Mouse (Mus musculus): ENCODE data around the gene Plekhj1. TPM values are rescaled to one million over a fixed set of nuclear protein-coding genes. Genes with fewer than 3 reads are reported as not detected.

Plekhj1 gene
- polyA plus RNA-seq, 1 experiment, result 59.1 TPM

DNA sequence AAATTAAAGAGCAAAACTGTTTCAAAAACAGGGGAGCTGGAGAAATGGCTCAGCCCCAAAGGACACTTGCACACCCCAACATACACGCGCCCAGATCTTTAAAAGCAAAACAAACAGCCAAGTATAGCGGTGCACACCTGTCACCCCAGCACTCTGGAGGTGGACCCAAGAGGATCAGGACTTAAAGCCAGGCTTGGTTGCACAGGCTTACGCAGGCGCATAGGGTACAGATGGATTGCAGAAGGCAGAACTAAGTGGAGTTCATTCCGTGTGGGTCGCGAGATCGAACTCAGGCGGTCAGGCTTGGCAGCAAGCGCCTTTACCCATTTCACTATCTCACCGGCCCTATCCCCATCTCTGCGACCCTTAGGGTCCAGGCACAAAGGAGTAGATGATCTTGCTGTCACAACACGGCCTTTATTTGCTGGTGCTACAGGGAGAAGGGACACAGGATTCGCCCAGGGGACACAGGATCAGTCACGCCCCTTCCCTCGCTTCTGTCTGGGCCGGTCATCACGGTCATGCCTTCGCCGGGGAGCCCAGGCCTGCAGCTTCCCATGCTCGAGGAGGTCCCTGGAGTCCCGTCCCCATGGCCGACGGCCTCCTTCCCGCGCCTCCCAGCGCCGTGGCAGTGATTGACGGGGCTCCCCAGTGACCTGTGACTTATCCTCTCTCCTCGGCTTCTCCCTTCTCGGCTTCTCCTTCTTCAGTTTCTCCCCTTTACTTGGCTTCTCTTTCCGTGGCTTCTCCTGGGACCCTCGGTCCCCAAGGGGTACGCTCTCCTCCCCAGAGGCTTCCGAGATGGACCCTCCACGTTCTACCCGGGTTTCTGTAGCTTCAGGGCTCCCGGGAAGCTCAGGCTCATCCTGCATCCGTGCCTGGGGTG is 9.9 kb upstream of the Plekhj1 start:
- Histone ChIP-seq H3K4me3 (ENCODE audit: insufficient read depth, low read length) (no peak overlapping the region), H3K4me1 (ENCODE audit: control insufficient read depth, insufficient read depth, low read length) (peaks cover 4% of the 10 kb centered on the region; the same call in 1 of the 2 replicates), H3K27ac (ENCODE audit: insufficient read depth, low read length) (no peak overlapping the region)
- TF ChIP-seq POLR2A (IDR thresholded peaks at IDR 0.05; ENCODE audit: low read depth, low read length) (no peak), CTCF (IDR thresholded peaks at IDR 0.05; ENCODE audit: borderline replicate concordance, insufficient read depth, low read length) (no peak)

DNA sequence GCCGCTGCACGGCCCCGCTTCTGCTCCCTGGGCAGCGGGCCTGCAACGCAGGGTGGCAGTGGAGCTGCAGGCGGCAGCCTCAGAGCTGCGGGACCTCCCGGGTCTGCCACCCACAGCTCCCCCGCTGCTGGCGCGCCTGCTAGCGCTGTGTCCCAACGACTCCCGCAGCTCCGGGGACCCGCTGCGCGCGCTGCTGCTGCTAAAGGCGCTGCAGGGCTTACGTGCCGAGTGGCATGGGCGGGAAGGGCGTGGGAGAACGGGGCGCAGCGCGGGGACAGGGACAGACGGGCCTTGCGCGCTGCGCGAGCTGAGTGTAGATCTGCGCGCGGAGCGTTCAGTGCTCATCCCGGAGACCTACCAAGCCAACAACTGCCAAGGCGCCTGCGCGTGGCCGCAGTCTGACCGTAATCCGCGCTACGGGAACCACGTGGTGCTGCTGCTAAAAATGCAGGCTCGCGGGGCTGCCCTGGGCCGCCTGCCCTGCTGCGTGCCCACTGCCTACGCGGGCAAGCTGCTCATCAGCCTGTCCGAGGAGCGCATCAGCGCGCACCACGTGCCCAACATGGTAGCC is 8.7 kb upstream of the Plekhj1 start:
- H3K27ac ChIP-seq (ENCODE audit: insufficient read depth, low read length), result no peak overlapping the region
- peaks cover 4% of the 10 kb centered on the region; the same call in 1 of the 2 replicates for H3K4me1 ChIP-seq (ENCODE audit: control insufficient read depth, insufficient read depth, low read length)
- TF ChIP-seq POLR2A (IDR thresholded peaks at IDR 0.05; ENCODE audit: low read depth, low read length) (peak; percentile 42; the same call in 1 of the 2 replicates), CTCF (IDR thresholded peaks at IDR 0.05; ENCODE audit: borderline replicate concordance, insufficient read depth, low read length) (no peak)
- H3K4me3 ChIP-seq (ENCODE audit: insufficient read depth, low read length), result no peak overlapping the region

DNA sequence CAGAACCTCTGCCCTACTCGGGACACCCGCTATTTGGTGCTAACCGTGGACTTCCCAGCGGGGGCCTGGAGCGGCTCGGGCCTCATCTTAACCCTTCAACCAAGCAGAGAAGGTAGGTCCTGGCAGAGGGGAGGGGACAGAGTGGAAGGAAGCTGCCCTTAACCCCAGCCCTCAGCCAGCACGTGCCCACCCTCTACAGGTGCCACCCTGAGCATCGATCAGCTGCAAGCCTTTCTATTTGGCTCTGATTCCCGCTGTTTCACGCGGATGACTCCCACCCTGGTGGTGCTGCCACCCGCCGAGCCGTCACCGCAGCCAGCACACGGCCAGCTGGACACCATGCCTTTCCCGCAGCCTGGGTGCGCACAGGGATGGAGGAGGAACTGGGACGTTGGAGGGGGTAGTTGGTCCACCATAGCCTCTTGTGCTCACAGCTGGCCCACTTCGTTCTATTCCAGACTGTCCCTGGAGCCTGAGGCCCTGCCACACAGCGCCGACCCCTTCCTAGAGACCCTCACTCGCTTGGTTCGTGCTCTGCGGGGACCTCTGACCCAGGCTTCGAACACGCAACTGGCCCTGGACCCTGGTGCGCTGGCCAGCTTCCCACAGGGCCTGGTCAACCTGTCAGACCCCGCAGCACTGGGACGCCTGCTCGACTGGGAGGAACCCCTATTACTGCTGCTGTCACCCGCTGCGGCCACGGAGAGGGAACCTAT is 8.1 kb upstream of the Plekhj1 start:
- Histone ChIP-seq H3K4me1 (ENCODE audit: control insufficient read depth, insufficient read depth, low read length) (peaks cover 4% of the 10 kb centered on the region; the same call in 1 of the 2 replicates), H3K4me3 (ENCODE audit: insufficient read depth, low read length) (no peak overlapping the region), H3K27ac (ENCODE audit: insufficient read depth, low read length) (no peak overlapping the region)
- TF ChIP-seq POLR2A (IDR thresholded peaks at IDR 0.05; ENCODE audit: low read depth, low read length) (no peak), CTCF (IDR thresholded peaks at IDR 0.05; ENCODE audit: borderline replicate concordance, insufficient read depth, low read length) (no peak)

DNA sequence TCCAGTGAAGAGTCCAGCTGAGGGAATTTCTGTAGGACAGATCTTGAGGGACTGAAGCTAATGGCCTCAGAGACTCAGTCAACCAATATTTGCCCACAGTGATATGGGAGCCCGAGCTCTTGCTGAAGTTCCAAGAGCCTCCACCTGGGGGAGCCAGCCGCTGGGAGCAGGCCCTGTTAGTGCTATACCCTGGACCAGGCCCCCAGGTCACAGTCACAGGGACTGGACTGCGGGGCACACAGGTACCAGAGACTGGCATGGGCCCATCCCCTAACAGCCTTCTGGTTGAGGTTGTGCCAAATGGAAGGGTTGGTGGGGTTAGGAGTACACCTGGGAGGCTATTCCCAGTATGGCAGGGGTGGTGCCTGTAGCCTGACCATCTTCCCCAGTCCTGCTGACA is 7.5 kb upstream of the Plekhj1 start:
- Histone ChIP-seq H3K4me3 (ENCODE audit: insufficient read depth, low read length) (no peak overlapping the region), H3K27ac (ENCODE audit: insufficient read depth, low read length) (no peak overlapping the region), H3K4me1 (ENCODE audit: control insufficient read depth, insufficient read depth, low read length) (peaks cover 4% of the 10 kb centered on the region; the same call in 1 of the 2 replicates)
- no peak for TF ChIP-seq POLR2A (IDR thresholded peaks at IDR 0.05; ENCODE audit: low read depth, low read length)
- 0 out of 2 replicates have a peak, but pooled peaks have one; percentile 9 for TF ChIP-seq CTCF (IDR thresholded peaks at IDR 0.05; ENCODE audit: borderline replicate concordance, insufficient read depth, low read length)

DNA sequence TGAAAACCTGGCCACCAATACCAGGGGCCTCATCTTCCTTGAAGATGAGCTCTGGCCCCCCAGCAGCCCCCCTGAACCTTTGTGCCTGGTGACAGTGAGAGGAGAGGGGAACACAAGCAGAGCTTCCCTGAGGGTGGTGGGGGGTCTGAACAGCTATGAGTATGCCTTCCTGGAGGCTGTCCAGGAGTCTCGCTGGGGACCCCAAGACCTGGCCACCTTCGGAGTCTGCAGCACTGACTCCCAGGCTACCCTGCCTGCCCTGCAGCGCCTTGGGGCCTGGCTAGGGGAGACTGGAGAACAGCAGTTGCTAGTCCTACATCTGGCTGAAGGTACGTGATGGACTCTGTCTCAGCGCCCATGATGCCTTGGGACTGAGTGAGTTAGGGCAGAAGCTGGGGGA is 6.9 kb upstream of the Plekhj1 start:
- Histone ChIP-seq H3K4me1 (ENCODE audit: control insufficient read depth, insufficient read depth, low read length) (peaks cover 4% of the 10 kb centered on the region; the same call in 1 of the 2 replicates), H3K27ac (ENCODE audit: insufficient read depth, low read length) (no peak overlapping the region), H3K4me3 (ENCODE audit: insufficient read depth, low read length) (no peak overlapping the region)
- TF ChIP-seq CTCF (IDR thresholded peaks at IDR 0.05; ENCODE audit: borderline replicate concordance, insufficient read depth, low read length) (no peak), POLR2A (IDR thresholded peaks at IDR 0.05; ENCODE audit: low read depth, low read length) (no peak)

DNA sequence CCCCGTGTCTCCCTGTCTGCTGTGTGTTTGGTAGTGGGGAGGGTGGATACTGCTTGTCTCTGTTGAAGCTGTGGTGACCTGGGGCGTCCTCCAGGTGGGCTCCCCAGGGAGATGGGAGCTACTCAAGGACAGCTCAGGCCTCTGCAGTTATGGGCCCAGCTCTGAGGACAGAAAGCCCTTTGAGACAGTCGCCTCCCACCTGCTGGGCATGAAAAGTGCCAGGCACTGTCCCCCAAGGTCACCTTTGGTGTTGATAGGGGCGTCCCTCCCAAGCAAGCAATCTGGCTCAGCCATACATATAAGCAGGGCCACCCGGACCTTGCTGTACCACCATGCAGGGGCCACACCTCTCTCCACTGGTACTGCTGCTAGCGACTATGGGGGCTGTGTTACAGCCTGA is 6.5 kb upstream of the Plekhj1 start, which contains the start of gene Amh:
TSS of gene Amh (plus strand) at position 328 of the 400 bp plus-strand sequence.
- H3K4me3 ChIP-seq (ENCODE audit: insufficient read depth, low read length), result no peak within 1 kb of the TSS
- TF ChIP-seq CTCF (IDR thresholded peaks at IDR 0.05; ENCODE audit: borderline replicate concordance, insufficient read depth, low read length) (no peak), POLR2A (IDR thresholded peaks at IDR 0.05; ENCODE audit: low read depth, low read length) (no peak)
- peaks cover 4% of the 10 kb centered on the region; the same call in 1 of the 2 replicates for H3K4me1 ChIP-seq (ENCODE audit: control insufficient read depth, insufficient read depth, low read length)
- H3K27ac ChIP-seq (ENCODE audit: insufficient read depth, low read length), result no peak within 1 kb of the TSS

DNA sequence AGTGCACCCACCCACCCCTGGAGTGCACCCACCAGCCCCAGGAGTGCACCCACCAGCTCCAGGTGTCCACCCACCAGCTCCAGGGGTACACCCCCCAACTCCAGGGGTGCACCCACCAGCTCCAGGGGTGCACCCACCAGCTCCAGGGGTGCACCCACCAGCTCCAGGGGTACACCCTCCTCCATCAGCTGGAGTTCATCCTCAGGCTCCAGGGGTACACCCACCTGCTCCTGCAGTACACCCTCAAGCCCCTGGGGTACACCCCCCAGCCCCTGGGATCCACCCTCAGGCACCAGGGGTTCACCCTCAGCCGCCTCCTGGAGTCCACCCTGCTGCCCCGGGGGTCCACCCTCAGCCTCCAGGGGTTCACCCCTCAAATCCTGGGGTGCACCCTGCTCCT is 5.9 kb upstream of the Plekhj1 start:
- H3K4me3 ChIP-seq (ENCODE audit: insufficient read depth, low read length), result no peak overlapping the region
- peaks cover 4% of the 10 kb centered on the region; the same call in 1 of the 2 replicates for H3K4me1 ChIP-seq (ENCODE audit: control insufficient read depth, insufficient read depth, low read length)
- no peak overlapping the region for H3K27ac ChIP-seq (ENCODE audit: insufficient read depth, low read length)
- TF ChIP-seq POLR2A (IDR thresholded peaks at IDR 0.05; ENCODE audit: low read depth, low read length) (no peak), CTCF (IDR thresholded peaks at IDR 0.05; ENCODE audit: borderline replicate concordance, insufficient read depth, low read length) (no peak)

DNA sequence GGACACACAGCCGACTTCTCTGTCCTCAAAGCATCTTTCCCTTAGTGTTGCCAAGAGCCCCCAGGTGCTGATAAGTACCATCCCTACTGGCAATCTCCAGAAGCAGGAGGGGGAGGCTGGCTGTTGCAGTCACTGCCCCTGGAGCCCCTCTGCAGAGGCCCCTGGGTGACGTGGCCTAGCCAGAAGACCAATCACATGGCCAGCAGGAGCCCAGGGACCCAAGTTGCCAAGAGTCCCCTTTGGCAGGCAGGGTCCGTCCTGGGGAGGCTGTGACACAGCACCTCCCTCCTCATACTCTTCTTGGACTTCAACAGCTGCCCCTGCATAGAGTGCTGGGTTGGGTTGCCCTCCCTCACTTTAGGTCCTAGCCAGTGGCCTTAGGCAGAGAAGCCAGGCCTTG is 4.6 kb upstream of the Plekhj1 start:
- Histone ChIP-seq H3K27ac (ENCODE audit: insufficient read depth, low read length) (no peak overlapping the region), H3K4me3 (ENCODE audit: insufficient read depth, low read length) (no peak overlapping the region), H3K4me1 (ENCODE audit: control insufficient read depth, insufficient read depth, low read length) (peaks cover 4% of the 10 kb centered on the region; the same call in 1 of the 2 replicates)
- TF ChIP-seq POLR2A (IDR thresholded peaks at IDR 0.05; ENCODE audit: low read depth, low read length), result no peak
- no peak for TF ChIP-seq CTCF (IDR thresholded peaks at IDR 0.05; ENCODE audit: borderline replicate concordance, insufficient read depth, low read length)

DNA sequence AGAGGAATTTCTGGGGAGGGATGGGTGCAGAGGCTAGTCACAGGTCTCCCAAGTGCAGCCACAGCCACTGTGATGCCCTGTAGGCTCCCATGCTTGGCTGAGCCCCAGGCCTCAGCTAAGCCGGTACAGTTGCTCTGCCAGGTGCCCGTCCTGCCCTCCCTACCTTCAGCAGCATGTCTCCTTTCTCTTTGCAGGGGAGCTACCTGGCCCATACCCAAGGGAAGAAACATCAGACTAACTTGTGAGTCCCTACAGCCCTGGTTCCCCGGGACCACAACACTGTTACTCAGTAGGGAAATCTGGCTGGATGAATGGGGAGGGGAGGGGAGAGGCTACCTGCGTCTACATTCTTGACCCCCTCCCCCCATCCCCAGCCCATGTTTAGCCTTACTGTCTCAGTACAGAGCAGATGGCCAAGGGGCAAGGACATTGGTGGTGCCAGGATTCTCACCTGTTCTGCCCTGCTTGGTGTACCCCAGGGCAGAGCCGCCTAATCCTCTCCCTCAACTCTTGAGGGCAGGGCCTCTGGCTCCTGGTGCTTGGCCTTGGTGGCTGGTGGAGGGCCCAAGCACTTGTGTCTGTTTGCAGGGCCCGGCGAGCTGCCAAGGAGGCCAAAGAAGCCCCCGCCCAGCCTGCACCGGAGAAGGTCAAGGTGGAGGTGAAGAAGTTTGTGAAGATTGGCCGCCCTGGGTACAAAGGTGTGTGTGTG is 3.9 kb upstream of the Plekhj1 start:
- peaks cover 4% of the 10 kb centered on the region; the same call in 1 of the 2 replicates for H3K4me1 ChIP-seq (ENCODE audit: control insufficient read depth, insufficient read depth, low read length)
- H3K27ac ChIP-seq (ENCODE audit: insufficient read depth, low read length), result no peak overlapping the region
- no peak overlapping the region for H3K4me3 ChIP-seq (ENCODE audit: insufficient read depth, low read length)
- TF ChIP-seq POLR2A (IDR thresholded peaks at IDR 0.05; ENCODE audit: low read depth, low read length) (no peak), CTCF (IDR thresholded peaks at IDR 0.05; ENCODE audit: borderline replicate concordance, insufficient read depth, low read length) (no peak)

Measured in embryonic fibroblast, embryonic 13.5 days (primary cell).